Mouse (Mus musculus): ENCODE data around the gene Dennd1c.

Gene Dennd1c

DNA sequence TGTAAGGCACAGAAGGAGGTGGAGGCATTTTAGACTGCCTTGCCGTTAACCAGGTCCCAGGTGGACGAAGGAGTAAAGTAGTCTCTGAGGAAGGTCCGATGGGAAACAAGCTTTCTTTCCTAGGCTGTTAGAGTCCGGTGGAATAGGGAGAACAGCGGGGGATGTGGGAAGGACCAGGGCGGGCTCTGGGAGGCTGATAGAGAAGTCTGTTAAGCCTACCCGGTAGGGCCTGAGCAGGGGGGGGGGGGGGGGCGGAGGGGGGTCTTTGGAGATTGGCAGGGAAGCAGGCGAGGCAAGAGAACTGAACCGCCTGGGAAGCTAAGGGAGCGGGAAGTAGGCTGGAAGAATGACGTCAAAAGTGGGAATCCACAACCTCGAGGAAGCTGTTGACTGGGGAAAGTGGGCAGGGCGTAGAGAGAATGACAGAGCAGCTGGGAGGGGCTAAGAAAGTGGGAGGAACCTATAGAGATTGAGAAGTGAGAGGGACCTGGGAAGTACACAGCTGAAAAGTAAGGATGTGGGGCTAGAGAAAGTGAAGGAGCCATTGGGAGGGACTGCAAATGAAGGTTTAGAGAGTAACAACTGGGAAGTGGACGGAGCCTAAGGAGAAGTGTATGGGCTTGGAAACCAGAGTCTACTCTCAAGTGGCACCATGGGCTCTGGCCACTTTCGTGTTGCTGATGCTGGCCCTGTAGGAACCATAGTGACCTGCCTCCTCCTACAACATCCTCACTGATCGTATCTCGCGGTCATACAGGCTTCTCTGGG lies 17.7 kb upstream of the Dennd1c start:
- DNase-seq (ENCODE audit: low spot score) = no peak

DNA sequence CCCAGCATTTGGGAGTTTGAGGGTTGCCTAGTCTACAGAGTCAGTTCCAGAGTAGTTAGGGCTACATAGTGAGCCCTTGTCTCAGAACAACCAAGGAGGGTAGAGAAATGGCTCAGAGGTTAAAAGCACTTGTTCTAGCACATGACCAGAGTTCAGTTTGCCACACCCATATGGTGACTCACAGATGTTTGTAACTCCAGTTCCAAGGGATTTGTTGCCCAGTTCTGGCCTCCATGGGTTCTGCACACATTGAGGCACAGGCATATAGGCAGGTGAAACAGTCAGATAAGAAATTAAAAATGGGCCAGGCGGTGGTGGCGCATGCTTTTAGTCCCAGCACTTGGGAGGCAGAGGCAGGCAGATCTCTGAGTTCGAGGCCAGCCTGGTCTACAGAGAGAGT lies 15.9 kb upstream of the Dennd1c start:
- no peak for DNase-seq (ENCODE audit: low spot score)

DNA sequence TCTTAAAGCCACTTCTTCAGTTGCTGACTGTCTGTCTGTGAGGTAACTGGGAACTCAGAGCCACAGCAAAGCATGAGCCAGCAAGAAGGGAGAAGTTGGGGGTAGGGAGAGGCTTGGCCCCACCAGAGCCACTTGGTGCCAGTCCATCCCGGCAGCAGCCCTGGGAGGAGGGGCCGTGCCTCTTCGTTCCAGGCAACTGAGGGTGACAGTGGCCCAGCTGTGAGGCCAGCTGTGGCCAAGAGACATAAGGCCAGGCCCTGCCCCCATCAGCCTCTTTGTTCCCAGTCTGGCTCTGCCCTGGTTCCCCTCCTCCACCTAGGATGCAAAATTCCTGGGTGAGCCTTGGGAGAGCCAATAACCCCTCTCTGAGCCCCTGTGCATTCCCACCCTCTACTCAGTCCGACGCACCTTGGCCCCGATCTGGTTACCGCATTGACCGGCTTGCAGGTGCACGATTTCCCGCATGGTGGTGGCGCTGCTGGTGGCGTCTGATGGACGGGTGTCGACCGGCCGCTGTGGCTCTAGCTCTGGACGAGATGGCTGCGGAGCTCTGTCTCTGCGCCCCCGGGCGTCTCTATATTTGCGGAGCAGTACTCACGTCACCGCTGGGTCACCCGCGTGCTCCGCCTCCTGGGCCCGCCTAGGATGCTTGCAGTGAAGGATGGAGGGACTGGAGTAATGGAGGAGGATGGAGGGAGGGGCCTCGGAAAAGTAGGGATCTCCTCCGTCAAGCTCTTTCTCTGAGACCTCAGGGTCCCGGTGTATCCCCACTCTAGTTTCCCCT lies 8.9 kb upstream of the Dennd1c start, which contains the start of gene Tubb4a:
Gene Tubb4a, minus strand, starts transcription at position 734 of the 784 bp plus-strand sequence.
- DNase-seq (ENCODE audit: low spot score) = no peak

DNA sequence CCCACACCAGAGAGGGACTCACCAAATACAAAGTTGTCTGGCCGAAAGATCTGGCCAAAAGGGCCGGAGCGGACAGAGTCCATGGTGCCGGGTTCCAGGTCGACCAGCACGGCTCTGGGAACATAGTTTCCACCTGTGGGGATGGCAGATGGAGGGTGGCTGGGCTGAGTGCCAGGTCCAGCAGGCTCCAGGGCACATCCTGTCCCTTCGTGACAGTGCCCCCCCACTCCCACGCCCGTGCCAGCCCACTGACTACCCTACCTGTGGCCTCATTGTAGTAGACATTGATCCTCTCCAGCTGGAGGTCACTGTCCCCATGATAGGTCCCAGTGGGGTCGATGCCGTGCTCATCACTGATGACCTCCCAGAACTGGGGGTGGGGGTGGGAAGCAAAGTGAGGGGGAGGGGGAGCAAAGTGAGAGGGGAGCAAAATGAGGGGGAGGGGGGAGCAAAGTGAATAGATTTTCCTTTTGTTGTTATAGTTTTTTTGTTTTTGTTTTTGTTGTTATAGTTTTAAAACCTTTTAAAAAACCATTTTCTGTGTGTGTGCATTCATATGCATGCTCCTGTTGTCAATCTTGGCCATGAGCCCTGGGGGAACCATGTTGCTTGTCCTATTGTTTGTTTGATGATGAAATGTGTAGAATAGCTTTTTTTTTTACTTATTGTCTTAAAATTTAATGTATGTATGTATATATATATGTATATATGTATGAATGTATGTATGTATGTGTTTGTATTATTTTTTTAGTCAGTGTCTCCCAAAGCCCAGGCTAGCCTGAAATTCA lies 7.8 kb upstream of the Dennd1c start:
- DNase-seq (ENCODE audit: low spot score) = no peak

- DNase-seq (ENCODE audit: low spot score) = no peak
These were observed 4.2 kb upstream of the Dennd1c start for GRCm38 (mm10) chr17:57082481-57082880.

GRCm38 (mm10) chr17:57081234-57081842 lies 3.0 kb upstream of the Dennd1c start:
- no peak for DNase-seq (ENCODE audit: low spot score)

- no peak for DNase-seq (ENCODE audit: low spot score)
These were observed 1.6 kb upstream of the Dennd1c start for GRCm38 (mm10) chr17:57079919-57080318.

- DNase-seq (ENCODE audit: low spot score) = no peak
These were observed 1.4 kb downstream of the Dennd1c start for GRCm38 (mm10) chr17:57076916-57077315.

- no peak for DNase-seq (ENCODE audit: low spot score)
These were observed 7.6 kb downstream of the Dennd1c start for GRCm38 (mm10) chr17:57070699-57071098.

GRCm38 (mm10) chr17:57070272-57070671 lies 8.0 kb downstream of the Dennd1c start:
- DNase-seq (ENCODE audit: low spot score) = no peak

DNA sequence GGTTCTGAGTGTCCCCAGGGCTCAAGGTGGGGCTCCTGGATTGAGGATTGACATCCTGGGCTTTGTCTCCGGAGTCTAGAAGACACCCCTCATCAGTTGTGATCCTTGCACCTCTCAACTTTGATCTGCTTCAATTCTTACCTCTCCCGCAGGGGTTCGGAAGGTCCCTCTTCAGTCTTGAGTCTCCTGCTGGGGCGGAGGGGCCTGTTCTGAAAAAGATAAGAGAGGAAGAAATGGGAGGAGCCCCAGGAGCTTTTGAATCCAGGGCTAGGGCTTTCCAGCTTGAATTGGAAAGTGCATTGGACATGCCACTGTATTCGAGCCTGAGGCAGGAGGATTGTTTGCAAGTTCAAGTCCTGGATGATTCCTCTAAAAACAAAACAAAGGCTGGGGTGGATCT lies 11.4 kb downstream of the Dennd1c start:
- DNase-seq (ENCODE audit: low spot score) = no peak

GRCm38 (mm10) chr17:57063031-57063430 lies 15.3 kb downstream of the Dennd1c start:
- DNase-seq (ENCODE audit: low spot score) = no peak

DNA sequence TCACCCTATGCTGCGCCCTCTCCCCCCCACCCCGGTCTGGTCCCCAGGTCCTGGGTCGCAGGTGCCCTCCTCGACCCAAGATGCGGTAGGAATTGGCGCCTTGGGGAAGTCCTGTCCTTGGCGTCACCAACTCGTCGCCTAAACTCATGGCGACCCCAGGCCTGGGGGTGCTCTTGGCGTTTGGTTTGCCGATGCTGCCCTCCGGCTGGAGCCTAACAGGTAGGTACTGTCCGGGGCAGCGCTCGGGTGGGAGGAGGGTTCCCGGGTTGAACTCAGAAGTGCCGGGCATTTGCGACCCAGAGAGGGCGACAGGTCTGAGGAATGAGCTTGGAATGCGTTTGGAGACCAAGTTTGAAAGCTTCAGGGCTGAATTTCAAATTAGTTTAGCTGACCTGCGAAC lies 15.8 kb downstream of the Dennd1c start:
- DNase-seq (ENCODE audit: low spot score) = no peak

DNA sequence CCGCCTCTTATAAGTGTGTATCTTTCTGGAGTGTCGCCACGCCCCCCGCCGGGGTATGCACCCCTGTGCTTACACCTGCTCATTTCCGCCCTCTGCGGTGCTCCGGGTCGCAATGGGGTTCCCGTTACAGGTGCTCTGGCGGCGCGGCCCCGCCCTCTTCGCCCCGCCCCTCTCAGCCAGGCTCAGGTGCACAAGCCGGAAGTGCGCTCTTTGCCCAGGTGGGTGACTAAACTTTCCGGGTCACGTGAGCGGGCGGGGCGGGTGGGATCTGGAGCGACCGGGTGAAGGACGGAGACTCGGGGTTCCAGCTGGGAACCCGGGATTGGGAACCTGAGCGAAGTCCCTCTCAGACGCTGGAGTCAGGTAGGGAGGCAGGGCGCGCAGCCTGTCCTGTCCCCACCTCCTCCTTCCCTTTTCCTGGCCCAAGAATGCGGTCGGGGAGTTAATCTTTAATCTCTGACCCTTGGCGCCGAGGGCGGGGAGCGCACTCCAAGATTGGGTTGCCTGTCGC lies 16.2 kb downstream of the Dennd1c start:
- DNase-seq (ENCODE audit: low spot score) = peak; percentile 48

DNA sequence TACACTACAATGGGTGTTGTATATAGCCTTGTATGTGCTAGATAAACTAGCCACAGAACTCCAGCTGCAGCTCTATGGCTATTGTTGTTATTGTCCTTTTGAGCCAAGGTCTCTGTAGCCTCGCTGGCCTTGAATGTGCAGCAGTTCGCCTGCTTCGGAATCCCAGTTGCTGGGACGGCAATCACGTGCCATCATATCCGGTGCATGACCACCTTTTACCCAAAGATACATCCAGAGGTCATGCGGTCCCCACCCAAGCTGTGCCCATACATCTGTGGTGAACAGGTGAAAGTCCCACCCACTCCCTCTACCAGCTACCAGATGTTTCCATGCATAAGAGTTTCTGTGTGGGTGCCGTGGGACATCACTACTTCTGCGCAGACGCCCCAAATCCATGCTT lies 17.2 kb downstream of the Dennd1c start:
- DNase-seq (ENCODE audit: low spot score) = peak; percentile 27

DNA sequence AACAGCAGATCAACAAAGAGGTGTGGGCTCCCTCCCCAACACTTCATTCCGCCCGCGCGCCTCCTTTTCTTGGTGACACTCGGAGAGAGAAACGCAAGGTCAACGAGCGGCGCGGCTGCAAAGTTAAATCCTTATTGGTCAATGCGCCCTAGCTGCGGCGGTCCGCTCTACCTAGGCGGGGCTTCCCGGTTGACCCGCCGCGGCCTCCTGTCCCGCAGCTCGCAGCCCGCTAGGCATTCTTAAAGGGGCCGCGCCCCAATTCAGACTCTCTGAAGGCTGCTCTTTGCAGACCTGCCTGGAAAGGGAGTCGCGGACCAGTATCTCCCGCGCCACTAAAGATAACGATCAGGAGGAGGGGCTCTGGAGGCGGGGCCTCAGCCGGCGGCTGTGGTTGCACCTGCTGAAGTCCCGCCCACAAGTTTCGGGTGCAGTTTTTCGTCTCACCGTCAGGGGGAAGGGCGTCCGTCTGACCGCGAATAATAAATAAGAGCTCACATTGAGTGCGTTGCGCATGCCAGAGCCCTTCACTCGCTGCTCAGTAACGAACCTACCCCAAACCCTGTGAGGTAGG lies 18.0 kb downstream of the Dennd1c start:
- peak; percentile 97 for DNase-seq (ENCODE audit: low spot score)

DNA sequence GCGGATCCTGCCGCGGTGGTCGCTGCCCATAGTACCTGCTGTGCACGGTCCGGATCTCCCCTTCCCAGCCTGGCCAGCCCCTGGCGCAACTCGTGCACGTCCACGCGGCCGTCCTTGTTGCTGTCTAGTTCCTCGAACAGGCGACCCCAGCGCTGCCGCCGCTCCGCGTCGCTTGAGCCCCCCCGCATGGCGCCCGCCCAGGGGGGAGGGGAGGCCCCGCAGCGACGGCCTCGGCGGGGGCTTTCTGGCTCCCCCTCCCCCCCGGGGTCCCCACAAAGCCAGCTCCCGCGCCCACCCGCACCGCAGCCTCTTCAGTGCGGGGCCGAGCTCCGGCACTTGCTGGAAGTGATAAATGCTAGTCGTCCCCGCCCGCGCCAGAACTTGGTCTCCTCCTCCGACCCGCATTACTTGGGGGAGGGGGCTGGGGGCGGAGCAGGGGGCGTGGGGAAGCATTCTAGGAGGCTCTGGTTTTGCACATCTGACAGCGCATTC lies 18.8 kb downstream of the Dennd1c start, which contains the start of gene Slc25a23:
Gene Slc25a23, minus strand, starts transcription at position 378 of the 492 bp plus-strand sequence.
- DNase-seq (ENCODE audit: low spot score) = peak; percentile 58

DNA sequence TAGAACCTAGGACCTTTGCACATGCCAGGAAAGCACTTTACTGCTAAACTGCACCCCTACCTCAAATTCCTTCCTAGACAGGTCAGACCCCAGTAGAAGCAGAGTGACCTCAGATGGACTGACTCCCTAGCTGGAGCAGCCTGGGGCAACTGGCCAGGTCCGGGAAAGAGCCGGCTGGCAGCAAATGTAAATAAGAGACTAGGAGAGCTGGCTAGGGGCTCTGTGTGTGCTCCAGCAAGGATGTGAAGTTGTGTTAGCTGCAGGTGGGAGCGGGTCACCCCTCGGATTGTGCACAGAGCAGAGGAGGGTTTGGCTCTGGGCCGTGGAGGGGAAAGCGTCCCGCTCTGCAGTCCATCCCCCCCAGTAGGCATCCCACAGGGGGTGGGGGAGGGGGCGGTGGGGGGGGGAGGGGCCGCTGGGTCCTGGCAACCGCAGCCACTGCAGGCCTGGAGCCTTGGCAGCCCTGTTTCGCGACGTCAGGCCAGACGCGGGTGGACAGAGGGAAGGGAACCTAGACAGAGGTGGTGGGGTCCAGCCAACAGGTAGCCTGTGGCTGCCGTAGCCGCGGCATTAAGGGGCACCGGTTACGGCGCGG lies 19.3 kb downstream of the Dennd1c start, which contains the start of gene Crb3:
Gene Crb3, plus strand, starts transcription at position 215 of the 595 bp plus-strand sequence.
- no peak for DNase-seq (ENCODE audit: low spot score)

DNA sequence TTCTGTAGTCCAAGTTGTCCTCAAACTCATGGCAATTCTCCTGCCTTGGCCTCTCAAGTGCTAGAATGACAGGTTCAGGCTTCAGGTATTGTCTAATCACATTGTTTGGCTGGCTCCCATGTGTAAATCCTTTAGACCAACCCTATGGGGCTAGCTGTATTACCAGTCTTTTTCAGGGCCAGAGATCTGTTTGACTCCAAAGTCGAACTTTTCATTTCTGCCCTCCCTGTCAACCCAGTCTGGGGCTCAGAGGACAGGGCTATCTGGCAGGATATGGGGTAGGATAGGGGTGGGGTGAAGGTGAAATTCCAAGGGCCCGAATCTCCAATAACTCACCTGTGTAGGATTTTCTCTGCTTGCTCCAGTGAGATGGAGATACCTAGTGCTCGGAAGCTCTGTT lies 22.1 kb downstream of the Dennd1c start:
- no peak for DNase-seq (ENCODE audit: low spot score)

DNA sequence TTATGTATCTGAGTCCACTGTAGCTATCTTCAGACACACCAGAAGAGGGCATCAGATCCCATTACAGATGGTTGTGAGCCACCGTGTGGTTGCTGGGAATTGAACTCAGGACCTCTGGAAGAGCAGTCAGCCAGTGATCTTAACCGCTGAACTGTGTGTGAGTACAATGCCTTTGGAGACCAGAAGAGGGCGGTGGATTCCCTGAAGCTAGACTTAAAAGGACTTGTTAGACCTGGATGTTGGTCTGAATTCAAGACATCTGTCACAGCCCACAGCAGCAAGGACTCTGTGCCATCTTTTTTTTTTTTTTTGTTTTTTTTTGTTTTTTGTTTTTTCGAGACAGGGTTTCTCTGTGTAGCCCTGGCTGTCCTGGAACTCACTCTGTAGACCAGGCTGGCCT lies 26.6 kb downstream of the Dennd1c start:
- DNase-seq (ENCODE audit: low spot score) = peak; percentile 36

DNA sequence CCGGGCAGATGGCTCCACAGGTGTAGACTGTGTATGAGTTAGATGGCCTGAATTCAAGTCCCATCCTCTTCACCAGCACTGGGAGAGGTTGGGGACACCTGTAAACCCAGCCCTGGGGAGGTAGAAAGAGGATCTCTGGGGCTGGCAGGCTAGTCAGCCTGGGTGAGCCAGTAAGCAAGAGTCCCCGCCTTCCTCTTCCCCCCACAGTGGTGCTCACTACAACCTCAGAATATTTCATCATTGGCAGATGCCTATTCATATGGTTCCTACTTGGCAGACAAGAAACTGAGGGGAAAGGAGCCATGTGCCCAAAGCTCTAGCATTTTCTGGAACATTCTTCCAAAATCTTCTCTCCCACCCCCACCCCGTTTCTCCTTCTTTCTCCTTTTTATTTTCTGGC lies 29.5 kb downstream of the Dennd1c start:
- DNase-seq (ENCODE audit: low spot score) = no peak

All from T-cell, adult 2 months (primary cell).